Mouse (Mus musculus): ENCODE data around the gene Ifit1bl2. TPM values are rescaled to one million over a fixed set of nuclear protein-coding genes. Genes with fewer than 3 reads are reported as not detected.
A peak's percentile ranks its signal among the peaks of the same experiment; 100 is the strongest.
"Not testable (repeated sequence)": the region's sequence is repeated elsewhere in the genome, so short reads cannot be mapped to it uniquely, and the experiment has no call there.

Gene Ifit1bl2
- polyA plus RNA-seq, 1 experiment from 2014 or later = 0.32 TPM

- 89% methylated on average over 5 of the region's 5 CpGs for WGBS
- no peak for ATAC-seq (replicated peaks; ENCODE audit: low FRiP score, low read depth)
Observed at GRCm38 (mm10) chr19:34620871-34621270, 19.7 kb downstream of the Ifit1bl2 start.

GRCm38 (mm10) chr19:34612243-34613001, 28.1 kb downstream of the Ifit1bl2 start:
- DNase-seq (ENCODE audit: low spot score); ATAC-seq (replicated peaks; ENCODE audit: low FRiP score, low read depth); H3K4me2 ChIP-seq (ENCODE audit: low read length); H3K9ac ChIP-seq (ENCODE audit: low read depth, low read length); H3K36me3 ChIP-seq (ENCODE audit: insufficient read depth, low read length); H3K27ac ChIP-seq; H3K4me3 ChIP-seq (replicated peaks; ENCODE audit: low read depth, low read length); H3K27me3 ChIP-seq (ENCODE audit: insufficient read depth, low read length); H3K4me1 ChIP-seq (replicated peaks; ENCODE audit: insufficient read depth, low read length); H3K9me3 ChIP-seq (replicated peaks; ENCODE audit: low read length): not testable (repeated sequence)
- 61% methylated on average over 4 of the region's 11 CpGs for WGBS

More at GRCm38 (mm10) chr19:34620871-34621270, 19.7 kb downstream of the Ifit1bl2 start:
- Histone ChIP-seq H3K4me3 (replicated peaks; ENCODE audit: low read depth, low read length) (no peak overlapping the region), H3K36me3 (ENCODE audit: insufficient read depth, low read length) (no peaks in the 10 kb centered on the region), H3K9ac (ENCODE audit: low read depth, low read length) (no peak overlapping the region), H3K9me3 (replicated peaks; ENCODE audit: low read length) (no peaks in the 10 kb centered on the region), H3K27ac (no peak overlapping the region), H3K4me2 (ENCODE audit: low read length) (no peak overlapping the region), H3K27me3 (ENCODE audit: insufficient read depth, low read length) (no peaks in the 10 kb centered on the region), H3K4me1 (replicated peaks; ENCODE audit: insufficient read depth, low read length) (no peaks in the 10 kb centered on the region)
- no peak for DNase-seq (ENCODE audit: low spot score)
- no peak for TF ChIP-seq CTCF (IDR thresholded peaks at IDR 0.05; ENCODE audit: low read depth)

GRCm38 (mm10) chr19:34610118-34610517, 30.4 kb downstream of the Ifit1bl2 start:
- not testable (repeated sequence) for H3K9me3 ChIP-seq (replicated peaks; ENCODE audit: low read length); H3K9ac ChIP-seq (ENCODE audit: low read depth, low read length); H3K27me3 ChIP-seq (ENCODE audit: insufficient read depth, low read length); H3K4me3 ChIP-seq (replicated peaks; ENCODE audit: low read depth, low read length); H3K4me2 ChIP-seq (ENCODE audit: low read length); H3K27ac ChIP-seq; H3K36me3 ChIP-seq (ENCODE audit: insufficient read depth, low read length); H3K4me1 ChIP-seq (replicated peaks; ENCODE audit: insufficient read depth, low read length); ATAC-seq (replicated peaks; ENCODE audit: low FRiP score, low read depth); DNase-seq (ENCODE audit: low spot score)
- WGBS = 81% methylated on average over 3 of the region's 3 CpGs

- Histone ChIP-seq H3K27ac (peak within 1 kb of the TSS; percentile 62), H3K4me3 (replicated peaks; ENCODE audit: low read depth, low read length) (peak within 1 kb of the TSS; percentile 21; the same call in 1 of the 2 replicates), H3K4me2 (ENCODE audit: low read length) (peak within 1 kb of the TSS; percentile 36)
- ATAC-seq (replicated peaks; ENCODE audit: low FRiP score, low read depth) (peak; percentile 81), DNase-seq (ENCODE audit: low spot score) (peak; percentile 78)
- H3K4me1 ChIP-seq (replicated peaks; ENCODE audit: insufficient read depth, low read length); H3K9me3 ChIP-seq (replicated peaks; ENCODE audit: low read length); H3K9ac ChIP-seq (ENCODE audit: low read depth, low read length); H3K36me3 ChIP-seq (ENCODE audit: insufficient read depth, low read length); H3K27me3 ChIP-seq (ENCODE audit: insufficient read depth, low read length): not testable (repeated sequence)
- WGBS = 19% methylated on average over 4 of the region's 4 CpGs
Observed at GRCm38 (mm10) chr19:34607237-34608051, 33.1 kb downstream of the Ifit1bl2 start, which contains the start of gene Ifit3b. Gene Ifit3b, plus strand, starts transcription at chr19:34607970.

- TF ChIP-seq CTCF (IDR thresholded peaks at IDR 0.05; ENCODE audit: low read depth) = no peak
- Histone ChIP-seq H3K36me3 (ENCODE audit: insufficient read depth, low read length) (no peaks in the 10 kb centered on the region), H3K27me3 (ENCODE audit: insufficient read depth, low read length) (no peaks in the 10 kb centered on the region), H3K9me3 (replicated peaks; ENCODE audit: low read length) (no peaks in the 10 kb centered on the region), H3K4me1 (replicated peaks; ENCODE audit: insufficient read depth, low read length) (peaks cover 9% of the 10 kb centered on the region; the same call in 1 of the 2 replicates), H3K27ac (no peak overlapping the region), H3K9ac (ENCODE audit: low read depth, low read length) (no peak overlapping the region), H3K4me3 (replicated peaks; ENCODE audit: low read depth, low read length) (no peak overlapping the region), H3K4me2 (ENCODE audit: low read length) (no peak overlapping the region)
- no peak for DNase-seq (ENCODE audit: low spot score)
- WGBS = 94% methylated on average over 3 of the region's 3 CpGs
- ATAC-seq (replicated peaks; ENCODE audit: low FRiP score, low read depth) = no peak
Observed at GRCm38 (mm10) chr19:34605472-34605871, 35.1 kb downstream of the Ifit1bl2 start.

GRCm38 (mm10) chr19:34601888-34602287, 38.7 kb downstream of the Ifit1bl2 start, which contains the start of gene Ifit1bl1:
Gene Ifit1bl1, minus strand, starts transcription at chr19:34601956.
- H3K27me3 ChIP-seq (ENCODE audit: insufficient read depth, low read length); H3K36me3 ChIP-seq (ENCODE audit: insufficient read depth, low read length); DNase-seq (ENCODE audit: low spot score); H3K4me3 ChIP-seq (replicated peaks; ENCODE audit: low read depth, low read length); H3K4me1 ChIP-seq (replicated peaks; ENCODE audit: insufficient read depth, low read length); H3K27ac ChIP-seq; H3K9me3 ChIP-seq (replicated peaks; ENCODE audit: low read length); H3K9ac ChIP-seq (ENCODE audit: low read depth, low read length); H3K4me2 ChIP-seq (ENCODE audit: low read length); ATAC-seq (replicated peaks; ENCODE audit: low FRiP score, low read depth): not testable (repeated sequence)
- WGBS = 53% methylated on average over 1 of the region's 1 CpGs

GRCm38 (mm10) chr19:34599250-34599649, 41.3 kb downstream of the Ifit1bl2 start:
- DNase-seq (ENCODE audit: low spot score); H3K9me3 ChIP-seq (replicated peaks; ENCODE audit: low read length); H3K9ac ChIP-seq (ENCODE audit: low read depth, low read length); H3K27ac ChIP-seq; H3K4me1 ChIP-seq (replicated peaks; ENCODE audit: insufficient read depth, low read length); H3K36me3 ChIP-seq (ENCODE audit: insufficient read depth, low read length); H3K27me3 ChIP-seq (ENCODE audit: insufficient read depth, low read length); H3K4me2 ChIP-seq (ENCODE audit: low read length); ATAC-seq (replicated peaks; ENCODE audit: low FRiP score, low read depth); H3K4me3 ChIP-seq (replicated peaks; ENCODE audit: low read depth, low read length): not testable (repeated sequence)

Measured in kidney, postnatal 0 days (tissue).